Mouse (Mus musculus) midbrain, embryonic 13.5 days (tissue): Measurements from ENCODE around the gene Tmem171. TPM values are rescaled to one million over a fixed set of nuclear protein-coding genes. Genes with fewer than 3 reads are reported as not detected.
A peak's percentile ranks its signal among the peaks of the same experiment; 100 is the strongest.

Experiments
- ATAC-seq: fragments of 200-750 bp; cut with Nextera tagmentation; 2 replicates; pipeline ENCODE4 v1.8.0; 2017; ENCODE audit warnings: mild to moderate bottlenecking, moderate TSS enrichment, moderate library complexity
- H3K27ac ChIP-seq: fragments of 300-500 bp; sonication (generic); 2 replicates; pipeline ENCODE4 v1.5.1; 2015; ENCODE audit warnings: inconsistent platforms, mild to moderate bottlenecking, moderate library complexity
- H3K27me3 ChIP-seq: fragments of 300-500 bp; sonication (generic); 2 replicates; pipeline ENCODE4 v1.6.1; 2015; ENCODE audit warnings: mild to moderate bottlenecking, inconsistent platforms
- H3K36me3 ChIP-seq: fragments of 300-500 bp; sonication (generic); 2 replicates; pipeline ENCODE4 v1.6.1; 2015; ENCODE audit warnings: mild to moderate bottlenecking, inconsistent platforms
- H3K4me1 ChIP-seq: fragments of 300-500 bp; sonication (generic); replicated peaks from 2 replicates; pipeline ENCODE4 v1.6.1; 2015; ENCODE audit warnings: inconsistent platforms
- H3K4me2 ChIP-seq: fragments of 300-500 bp; sonication (generic); replicated peaks from 2 replicates; pipeline ENCODE4 v1.6.1; 2015; ENCODE audit warnings: moderate library complexity, mild to moderate bottlenecking, inconsistent platforms
- H3K4me3 ChIP-seq: fragments of 300-500 bp; sonication (generic); replicated peaks from 2 replicates; pipeline ENCODE4 v1.5.1; 2015; ENCODE audit warnings: mild to moderate bottlenecking, inconsistent platforms
- H3K9ac ChIP-seq: fragments of 300-500 bp; sonication (generic); replicated peaks from 2 replicates; pipeline ENCODE4 v1.6.1; 2015; ENCODE audit warnings: mild to moderate bottlenecking, inconsistent platforms
- H3K9me3 ChIP-seq: fragments of 300-500 bp; sonication (generic); 2 replicates; pipeline ENCODE4 v1.6.1; 2016; ENCODE audit warnings: mild to moderate bottlenecking, inconsistent platforms
- WGBS: fragments of 180-500 bp; shearing (Covaris S2); methylation state at CpG from one replicate; pipeline ENCODE4 v1.1.7; 2015; 5-methylcytosine and 5-hydroxymethylcytosine counted together
- polyA plus RNA-seq: library from polyadenylated mRNA; unstranded; fragments of >200 nt; fragmentation: Nextera tagmentation; extraction: Ambion mirVana; gene quantifications from 2 replicates; pipeline ENCODE4 v1.2.1, GENCODE M21; 2015

The Tmem171 gene
- not detected in 2 replicates for polyA plus RNA-seq

DNA sequence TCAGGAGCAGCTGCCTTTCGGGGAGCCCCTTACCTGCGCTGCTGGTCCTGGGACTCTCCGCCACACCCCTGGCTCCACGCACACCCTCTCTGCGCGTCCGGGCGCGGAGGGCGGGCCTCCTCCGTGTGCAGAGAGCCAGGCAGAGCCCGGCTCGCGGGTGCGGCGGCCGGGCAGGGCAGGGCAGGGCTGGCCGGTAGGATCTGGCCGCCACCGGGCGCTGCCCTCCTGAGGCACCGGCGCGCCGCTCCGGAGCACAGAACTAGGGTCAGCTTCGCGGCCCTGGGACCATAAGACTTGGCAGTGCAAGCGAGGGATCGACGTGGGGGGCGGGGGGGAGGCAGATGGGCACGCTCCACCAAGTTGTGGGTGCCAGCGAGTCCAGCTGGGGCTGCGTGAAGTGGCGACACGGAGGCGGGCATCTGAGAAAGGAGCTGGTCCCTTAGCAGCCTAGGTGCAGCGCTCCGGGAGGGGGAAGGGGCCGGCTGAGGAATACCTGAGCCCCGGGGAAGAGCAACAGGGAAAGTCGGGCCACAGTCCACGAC lies at the start of gene Tmem171:
Gene Tmem171, minus strand, starts transcription at position 62 of the 542 bp plus-strand sequence.
- H3K9ac ChIP-seq, result peak within 1 kb of the TSS; percentile 58
- ATAC-seq, result peak; percentile 55; the same call in 1 of the 2 replicates

DNA sequence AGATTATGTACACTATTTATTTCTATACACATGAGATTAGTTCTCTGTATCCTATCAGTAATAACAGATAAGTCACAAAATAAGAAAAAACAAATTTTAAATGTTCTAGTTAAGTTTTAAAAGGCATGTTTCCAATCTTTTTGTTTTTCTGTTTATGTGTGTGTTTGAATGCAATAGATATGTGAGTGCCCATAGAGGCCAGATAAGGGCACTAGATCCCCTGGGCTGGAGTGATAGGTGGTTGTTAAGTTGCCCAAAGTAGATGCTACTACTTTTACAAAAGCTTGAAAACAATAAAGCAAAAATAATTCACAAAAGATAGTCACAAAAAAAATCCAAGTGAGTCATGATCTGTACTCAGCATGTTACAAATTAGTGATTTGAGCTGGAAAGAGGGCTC lies 49.2 kb upstream of the Tmem171 start:
- Histone ChIP-seq H3K27ac (no peak overlapping the region), H3K27me3 (no peaks in the 10 kb centered on the region), H3K4me3 (no peak overlapping the region), H3K36me3 (peaks cover 39% of the 10 kb centered on the region), H3K4me1 (no peaks in the 10 kb centered on the region), H3K9me3 (no peaks in the 10 kb centered on the region), H3K4me2 (no peak overlapping the region), H3K9ac (no peak overlapping the region)
- ATAC-seq, result no peak

More for the DNA sequence above, at the start of gene Tmem171:
- Histone ChIP-seq H3K9me3 (no peaks in the 10 kb centered on the region), H3K36me3 (no peaks in the 10 kb centered on the region), H3K4me2 (peak within 1 kb of the TSS; percentile 65), H3K4me1 (peaks cover 8% of the 10 kb centered on the region), H3K27me3 (peaks cover 35% of the 10 kb centered on the region), H3K4me3 (peak within 1 kb of the TSS; percentile 37), H3K27ac (no peak within 1 kb of the TSS)
- WGBS, result 5% methylated on average over 42 of the region's 44 CpGs

DNA sequence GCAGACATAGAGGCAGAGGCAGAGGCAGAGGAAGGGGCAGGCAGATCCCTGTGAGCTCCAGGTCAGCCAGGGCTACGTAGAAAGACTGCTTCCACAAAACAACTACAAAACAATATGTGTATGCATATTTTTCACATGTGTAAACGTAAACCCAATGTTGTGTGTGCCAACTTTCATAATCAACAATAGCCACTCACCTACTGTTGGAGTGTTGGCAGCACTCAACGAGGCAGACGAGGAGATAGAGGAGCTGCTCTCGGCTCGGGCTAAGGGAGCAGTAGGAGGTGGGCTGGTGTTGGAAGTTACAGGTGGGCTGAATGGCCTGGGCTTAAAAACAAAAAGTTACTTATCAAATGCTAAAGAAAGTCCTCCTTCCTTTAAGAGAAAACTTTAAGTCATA lies 48.6 kb upstream of the Tmem171 start:
- H3K9me3 ChIP-seq, result no peaks in the 10 kb centered on the region
- H3K4me2 ChIP-seq, result no peak overlapping the region
- H3K36me3 ChIP-seq, result peaks cover 39% of the 10 kb centered on the region
- no peak overlapping the region for H3K9ac ChIP-seq
- no peaks in the 10 kb centered on the region for H3K4me1 ChIP-seq
- H3K27ac ChIP-seq, result no peak overlapping the region
- WGBS, result 94% methylated on average over 6 of the region's 6 CpGs
- H3K4me3 ChIP-seq, result no peak overlapping the region
- no peaks in the 10 kb centered on the region for H3K27me3 ChIP-seq
- no peak for ATAC-seq

DNA sequence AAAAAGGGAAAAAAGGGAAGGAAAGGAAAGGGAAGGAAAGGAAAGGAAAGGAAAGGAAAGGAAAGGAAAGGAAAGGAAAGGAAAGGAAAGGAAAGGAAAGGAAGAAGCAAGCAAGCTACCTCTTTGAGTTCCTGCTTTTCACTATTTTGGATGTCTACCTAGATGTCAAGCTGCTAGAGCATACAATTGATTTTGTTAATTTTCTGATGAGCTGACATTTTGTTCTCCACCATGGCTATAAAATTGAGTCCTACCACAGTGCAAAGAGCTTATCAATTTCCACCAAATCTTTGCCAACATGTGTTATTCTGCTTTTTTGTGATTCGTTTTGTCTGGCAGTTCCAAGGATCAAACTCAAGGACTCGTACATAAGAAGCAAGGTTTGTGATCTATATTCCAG lies 43.6 kb upstream of the Tmem171 start:
- no peak overlapping the region for H3K9ac ChIP-seq
- no peak for ATAC-seq
- no peaks in the 10 kb centered on the region for H3K4me1 ChIP-seq
- H3K36me3 ChIP-seq, result peaks cover 23% of the 10 kb centered on the region
- WGBS, result 91% methylated on average over 2 of the region's 2 CpGs
- no peak overlapping the region for H3K27ac ChIP-seq
- no peaks in the 10 kb centered on the region for H3K9me3 ChIP-seq
- no peak overlapping the region for H3K4me3 ChIP-seq
- no peak overlapping the region for H3K4me2 ChIP-seq
- H3K27me3 ChIP-seq, result no peaks in the 10 kb centered on the region

GRCm38 (mm10) chr13:98733292-98733691 lies 38.7 kb upstream of the Tmem171 start:
- no peak overlapping the region for H3K27ac ChIP-seq
- no peak for ATAC-seq
- no peak overlapping the region for H3K4me3 ChIP-seq
- H3K9me3 ChIP-seq, result no peaks in the 10 kb centered on the region
- H3K36me3 ChIP-seq, result peaks cover 38% of the 10 kb centered on the region
- H3K27me3 ChIP-seq, result no peaks in the 10 kb centered on the region
- H3K9ac ChIP-seq, result no peak overlapping the region
- H3K4me2 ChIP-seq, result no peak overlapping the region
- 56% methylated on average over 3 of the region's 3 CpGs for WGBS
- no peaks in the 10 kb centered on the region for H3K4me1 ChIP-seq

- Histone ChIP-seq H3K4me1 (no peaks in the 10 kb centered on the region), H3K4me3 (no peak overlapping the region), H3K36me3 (peaks cover 56% of the 10 kb centered on the region), H3K27ac (no peak overlapping the region), H3K4me2 (no peak overlapping the region), H3K27me3 (no peaks in the 10 kb centered on the region), H3K9me3 (no peaks in the 10 kb centered on the region), H3K9ac (no peak overlapping the region)
- WGBS, result 94% methylated on average over 1 of the region's 1 CpGs
- ATAC-seq, result no peak
These were observed 34.8 kb upstream of the Tmem171 start for GRCm38 (mm10) chr13:98729271-98730062.

DNA sequence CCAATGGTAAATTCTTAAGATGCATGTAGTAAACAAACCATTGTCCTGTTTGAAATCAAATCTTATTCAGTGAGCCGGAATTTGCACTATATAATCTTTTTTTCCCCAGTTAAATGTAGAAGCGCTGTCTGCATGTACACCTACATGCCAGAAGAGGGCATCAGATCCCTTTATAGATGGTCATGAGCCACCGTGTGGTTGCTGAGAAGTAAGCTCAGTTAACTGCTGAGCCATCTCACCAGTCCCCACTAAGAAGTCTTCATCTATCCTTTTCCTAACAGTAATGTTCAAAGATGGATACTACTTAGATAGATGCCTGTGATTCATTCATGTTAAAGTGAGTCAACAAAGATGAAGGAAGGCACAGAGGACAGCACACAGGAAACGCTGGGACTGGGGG lies 31.9 kb upstream of the Tmem171 start:
- H3K9me3 ChIP-seq, result no peaks in the 10 kb centered on the region
- H3K36me3 ChIP-seq, result peaks cover 43% of the 10 kb centered on the region
- no peaks in the 10 kb centered on the region for H3K27me3 ChIP-seq
- WGBS, result 60% methylated on average over 4 of the region's 4 CpGs
- no peaks in the 10 kb centered on the region for H3K4me1 ChIP-seq
- no peak overlapping the region for H3K9ac ChIP-seq
- H3K27ac ChIP-seq, result no peak overlapping the region
- peak; percentile 55; the same call in 1 of the 2 replicates for ATAC-seq
- H3K4me3 ChIP-seq, result no peak overlapping the region
- H3K4me2 ChIP-seq, result no peak overlapping the region

GRCm38 (mm10) chr13:98723430-98723829 lies 28.8 kb upstream of the Tmem171 start:
- no peak overlapping the region for H3K4me3 ChIP-seq
- no peaks in the 10 kb centered on the region for H3K27me3 ChIP-seq
- 98% methylated on average over 1 of the region's 1 CpGs for WGBS
- no peak for ATAC-seq
- peaks cover 34% of the 10 kb centered on the region for H3K36me3 ChIP-seq
- H3K4me1 ChIP-seq, result no peaks in the 10 kb centered on the region
- H3K9me3 ChIP-seq, result no peaks in the 10 kb centered on the region
- no peak overlapping the region for H3K27ac ChIP-seq
- no peak overlapping the region for H3K4me2 ChIP-seq
- H3K9ac ChIP-seq, result no peak overlapping the region

DNA sequence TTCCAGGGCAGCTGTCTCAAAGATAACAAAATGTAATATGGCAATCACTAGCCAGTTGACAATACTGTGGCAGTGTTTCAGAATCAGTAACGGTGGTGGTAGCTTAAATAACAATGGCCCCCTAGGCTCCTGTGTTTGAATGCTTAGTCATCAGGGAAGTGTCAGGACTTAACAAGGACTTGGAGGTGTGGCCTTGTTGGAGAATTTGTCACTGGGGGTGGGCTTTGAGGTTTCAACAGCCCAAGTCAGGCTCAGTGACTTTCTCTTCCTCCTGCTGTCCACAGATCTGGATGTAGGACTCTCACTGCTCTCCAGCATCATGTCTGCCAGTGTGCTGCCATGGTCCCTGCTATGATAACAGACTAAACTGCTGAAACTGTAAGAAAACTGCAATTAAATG lies 27.7 kb upstream of the Tmem171 start:
- H3K4me2 ChIP-seq, result no peak overlapping the region
- no peaks in the 10 kb centered on the region for H3K9me3 ChIP-seq
- H3K27me3 ChIP-seq, result no peaks in the 10 kb centered on the region
- H3K9ac ChIP-seq, result no peak overlapping the region
- ATAC-seq, result no peak
- peaks cover 27% of the 10 kb centered on the region for H3K36me3 ChIP-seq
- no peak overlapping the region for H3K4me3 ChIP-seq
- no peaks in the 10 kb centered on the region for H3K4me1 ChIP-seq
- no peak overlapping the region for H3K27ac ChIP-seq
- 38% methylated on average over 1 of the region's 1 CpGs for WGBS

DNA sequence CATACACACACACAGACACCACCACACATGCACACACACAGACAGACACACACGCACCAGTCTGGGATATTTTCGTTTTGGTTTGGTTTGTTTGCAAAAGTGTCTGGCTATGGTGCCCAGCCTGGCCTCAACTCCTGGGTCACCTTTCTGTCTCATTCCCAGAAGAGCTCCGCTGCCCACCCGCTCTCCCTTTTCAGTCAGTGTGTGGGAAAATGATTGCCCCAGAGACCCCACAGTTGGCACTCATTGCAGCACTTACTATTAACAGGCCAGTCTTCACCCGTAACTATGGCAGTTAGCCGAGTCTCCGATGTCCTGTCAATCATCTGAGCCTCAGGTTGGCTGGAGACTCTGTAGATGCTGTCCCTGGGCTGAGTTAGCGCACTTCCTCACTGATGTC lies 21.5 kb upstream of the Tmem171 start:
- H3K9me3 ChIP-seq, result no peaks in the 10 kb centered on the region
- H3K36me3 ChIP-seq, result peaks cover 5% of the 10 kb centered on the region; the same call in 1 of the 2 replicates
- no peak overlapping the region for H3K9ac ChIP-seq
- H3K4me1 ChIP-seq, result no peaks in the 10 kb centered on the region
- no peak overlapping the region for H3K4me3 ChIP-seq
- no peak overlapping the region for H3K27ac ChIP-seq
- 90% methylated on average over 8 of the region's 8 CpGs for WGBS
- no peak overlapping the region for H3K4me2 ChIP-seq
- no peaks in the 10 kb centered on the region for H3K27me3 ChIP-seq
- no peak for ATAC-seq

GRCm38 (mm10) chr13:98715443-98715990 lies 20.9 kb upstream of the Tmem171 start:
- Histone ChIP-seq H3K4me1 (no peaks in the 10 kb centered on the region), H3K9me3 (no peaks in the 10 kb centered on the region), H3K27ac (no peak overlapping the region), H3K27me3 (no peaks in the 10 kb centered on the region), H3K36me3 (peaks cover 4% of the 10 kb centered on the region; the same call in 1 of the 2 replicates), H3K4me2 (no peak overlapping the region), H3K4me3 (no peak overlapping the region), H3K9ac (no peak overlapping the region)
- ATAC-seq, result no peak
- WGBS, result 94% methylated on average over 6 of the region's 6 CpGs

DNA sequence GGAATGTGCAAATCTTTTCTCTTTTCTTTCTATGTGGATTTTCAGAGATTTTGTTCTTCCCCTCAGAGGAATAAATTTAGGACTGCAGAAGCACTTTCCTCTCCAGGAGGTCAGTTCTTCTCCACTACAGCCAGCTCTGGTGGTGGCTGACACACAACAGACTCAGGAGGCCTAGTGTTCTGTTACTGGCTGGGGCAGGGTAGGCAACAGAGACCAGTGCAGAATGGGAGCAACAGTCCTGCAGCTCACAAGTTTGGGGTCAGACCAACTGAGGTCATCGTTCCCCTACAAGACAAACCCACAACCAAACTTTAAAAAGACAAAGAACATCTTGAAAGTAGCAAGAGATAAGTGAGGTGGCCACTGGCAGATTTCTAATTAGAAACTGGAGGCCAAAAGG lies 16.0 kb upstream of the Tmem171 start:
- Histone ChIP-seq H3K4me3 (no peak overlapping the region), H3K9me3 (no peaks in the 10 kb centered on the region), H3K4me2 (no peak overlapping the region), H3K27me3 (no peaks in the 10 kb centered on the region), H3K4me1 (no peaks in the 10 kb centered on the region), H3K36me3 (peaks cover 4% of the 10 kb centered on the region; the same call in 1 of the 2 replicates), H3K9ac (no peak overlapping the region), H3K27ac (no peak overlapping the region)
- ATAC-seq, result no peak
- WGBS, result 89% methylated on average over 1 of the region's 1 CpGs
